Mouse (Mus musculus) T-helper 2 cell (primary cell): ENCODE data around the gene Vtcn1.

ENCODE experiments used
- in situ Hi-C: fragments of 300-600 bp; cut with MboI, MseI; formaldehyde crosslinking; loops from one replicate; pipeline ENCODE4 v1.15.1; 2025; ENCODE audit warnings: high pct_unique_total_duplicates

The Vtcn1 gene

DNA sequence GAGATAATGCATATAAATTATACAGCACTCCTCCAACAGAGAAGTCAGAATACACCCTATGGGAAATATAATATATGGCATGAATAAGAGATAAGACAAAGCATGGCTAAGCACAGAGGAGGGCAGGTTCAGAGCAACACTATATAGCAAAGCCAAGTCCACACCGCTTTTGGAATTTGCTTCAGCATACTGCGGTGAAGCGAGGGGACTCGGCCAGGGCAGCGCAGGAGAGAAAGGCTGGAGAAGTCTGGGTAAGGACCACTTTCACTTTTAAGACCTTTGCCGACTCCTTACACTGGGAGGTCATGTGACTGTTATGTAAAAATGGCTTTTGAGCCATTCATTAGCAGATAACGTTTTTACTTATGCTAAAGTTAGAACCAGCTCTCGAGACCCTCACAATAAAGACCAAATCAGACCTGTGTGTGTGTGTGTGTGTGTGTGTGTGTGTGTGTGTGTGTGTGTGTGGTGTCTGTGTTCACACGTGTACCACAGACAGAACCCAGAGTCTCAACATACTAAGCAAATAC, 95.4 kb downstream of the Vtcn1 start:
- in situ Hi-C loops: no loop called here

DNA sequence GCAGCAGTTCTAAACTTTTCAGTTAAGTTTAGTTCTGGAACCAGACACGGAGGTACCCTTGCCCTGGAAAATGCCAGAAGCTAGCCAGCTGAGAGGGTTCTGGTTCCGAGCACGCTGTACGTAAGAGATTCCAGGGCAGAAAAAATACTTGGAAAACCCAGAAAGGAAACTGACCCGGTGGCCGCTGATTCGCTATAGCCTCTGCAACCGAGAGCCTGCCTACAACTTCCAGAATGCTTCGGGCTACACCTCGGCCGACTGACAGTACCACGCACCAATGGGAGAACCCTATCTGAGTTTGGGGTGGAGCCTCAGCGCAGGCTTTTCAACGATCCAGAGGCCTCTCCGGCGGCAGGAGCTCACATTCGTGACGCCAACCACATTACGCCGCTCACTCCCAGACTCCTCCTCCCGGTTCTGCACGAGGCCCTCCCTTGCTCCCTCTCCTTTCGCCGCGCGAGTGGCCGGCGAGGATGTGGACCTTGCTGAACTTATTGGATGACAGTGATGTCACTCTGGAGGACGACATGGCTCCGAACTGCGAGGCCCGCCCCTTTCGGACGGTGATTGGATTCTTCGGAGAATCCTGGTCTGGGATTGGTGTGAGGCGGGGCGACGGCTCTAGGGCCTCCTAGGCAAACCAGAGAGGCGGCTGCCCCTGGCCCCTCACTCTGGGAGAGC, 96.7 kb downstream of the Vtcn1 start, which contains the start of gene Trim45:
Gene Trim45 (plus strand): TSS at position 378 of the 681 bp plus-strand sequence.
- in situ Hi-C loops: no loop called here

DNA sequence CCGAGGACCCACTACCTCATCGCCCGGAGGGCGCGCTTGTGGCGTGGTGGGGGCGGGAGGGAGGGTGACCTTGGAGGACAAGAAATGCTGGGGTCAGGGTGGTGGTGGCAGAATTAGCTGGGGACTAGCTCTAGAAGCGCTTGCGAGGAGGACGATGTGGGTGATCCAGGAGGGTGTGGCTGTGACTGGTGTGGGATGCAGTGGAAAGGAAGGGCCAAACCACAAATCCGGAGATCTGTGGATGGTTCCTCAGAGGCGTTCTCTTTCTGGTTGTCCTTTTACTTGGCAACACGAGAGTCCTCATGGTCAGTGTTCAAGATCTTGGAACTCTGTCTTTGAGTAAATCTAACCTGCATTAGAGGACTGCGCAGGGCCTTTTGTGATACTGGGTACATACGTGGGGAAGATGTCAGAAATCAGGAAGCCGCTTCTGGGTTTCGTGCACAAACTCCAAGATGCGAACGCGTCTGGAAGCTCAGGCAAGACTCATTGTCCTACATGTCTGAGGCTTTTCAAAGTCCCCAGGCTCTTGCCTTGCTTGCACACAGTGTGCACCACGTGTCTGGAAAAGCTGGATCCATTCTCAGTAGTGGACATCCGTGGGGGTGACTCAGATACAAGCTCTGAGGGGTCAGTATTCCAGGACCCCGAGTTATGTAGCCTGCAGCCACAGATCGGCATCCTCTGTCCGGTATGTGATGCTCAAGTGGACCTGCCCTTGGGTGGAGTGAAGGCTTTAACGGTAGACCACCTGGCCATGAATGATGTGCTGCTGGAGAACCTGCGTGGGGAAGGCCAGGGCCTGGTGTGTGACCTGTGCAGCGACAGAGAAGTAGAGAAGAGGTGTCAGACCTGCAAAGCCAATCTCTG, 97.5 kb downstream of the Vtcn1 start:
- in situ Hi-C loops: no loop called here

DNA sequence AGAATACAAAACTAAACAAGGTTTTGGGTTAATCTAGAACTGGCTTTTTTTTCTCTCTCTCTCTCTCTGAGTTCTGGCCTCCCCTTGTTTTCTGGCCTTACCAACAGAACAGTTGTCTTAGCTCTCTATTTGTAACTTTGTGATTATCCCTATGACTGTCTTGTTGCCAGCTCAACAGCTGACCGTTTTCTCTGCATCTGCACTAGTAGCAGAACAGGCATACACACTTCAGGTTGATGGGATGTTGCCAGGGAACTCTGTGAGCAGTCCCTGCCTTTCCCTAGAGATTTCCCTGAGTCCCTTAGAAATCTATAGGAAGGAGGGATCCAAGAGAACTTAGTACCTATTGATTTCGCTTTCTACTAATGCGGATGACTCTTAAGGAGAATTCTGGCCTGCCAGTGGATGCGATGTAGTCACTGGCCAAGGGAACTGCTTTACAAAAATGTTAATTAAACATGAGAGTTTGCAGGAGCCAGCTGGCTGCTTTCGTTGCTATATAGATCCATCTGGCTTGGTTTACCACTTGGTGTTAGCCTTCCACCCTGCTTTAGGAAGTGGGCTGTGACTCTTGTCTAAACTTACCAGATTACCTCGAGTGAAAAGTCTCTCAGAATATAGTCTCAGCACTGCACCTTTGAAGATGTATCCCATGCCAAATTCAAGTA, 98.9 kb downstream of the Vtcn1 start:
- in situ Hi-C loops: no loop called here

DNA sequence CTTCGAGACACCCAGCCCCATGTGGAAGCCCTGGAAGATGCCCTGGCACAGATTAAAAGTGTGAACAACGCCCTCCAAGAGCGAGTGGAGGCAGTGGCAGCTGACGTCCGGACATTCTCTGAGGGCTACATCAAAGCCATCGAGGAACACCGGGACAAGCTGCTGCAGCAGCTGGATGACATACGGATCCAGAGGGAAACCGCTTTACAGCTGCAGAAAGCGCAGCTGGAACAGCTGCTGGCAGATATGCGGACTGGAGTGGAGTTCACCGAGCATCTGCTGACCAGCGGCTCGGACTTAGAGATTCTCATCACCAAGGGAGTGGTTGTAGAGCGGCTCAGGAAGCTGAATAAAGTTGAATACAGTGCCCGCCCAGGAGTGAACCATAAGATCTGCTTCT, 99.9 kb downstream of the Vtcn1 start:
- in situ Hi-C loops: no loop called here

DNA sequence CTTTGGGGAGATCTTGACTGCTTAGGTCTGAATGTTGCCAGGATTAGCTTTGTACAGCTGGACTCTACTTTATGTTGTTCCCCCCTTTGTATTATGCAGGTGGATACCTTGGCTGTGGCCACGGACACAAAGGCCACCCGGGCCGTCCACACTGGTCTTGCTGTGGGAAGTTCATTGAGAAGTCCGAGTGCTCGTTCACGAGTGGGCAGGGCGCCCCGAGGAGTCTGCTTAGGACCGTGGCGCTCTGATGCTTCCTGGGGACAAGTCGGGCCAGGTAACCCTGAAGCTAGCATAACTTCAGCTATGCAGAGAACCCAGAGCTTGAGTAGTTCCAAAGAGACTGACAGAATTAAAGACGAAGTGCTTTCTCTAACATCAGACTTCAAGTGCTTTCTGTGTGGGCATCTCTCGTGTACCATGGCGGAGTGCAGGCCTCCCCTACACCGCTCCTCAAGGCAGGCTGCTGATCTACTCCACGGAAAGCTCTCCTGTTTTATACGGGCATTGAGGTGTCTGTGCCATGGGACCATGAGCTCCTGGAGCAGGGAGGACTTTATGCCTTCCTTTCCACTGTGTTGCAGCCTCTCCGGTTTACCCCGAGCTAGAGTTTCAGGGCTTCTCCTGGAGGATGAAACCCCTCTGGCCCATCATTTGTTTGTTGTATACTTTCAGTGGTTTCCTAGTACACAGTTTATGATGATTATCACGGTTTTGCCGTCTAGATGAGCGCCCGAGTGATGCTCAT, 106.2 kb downstream of the Vtcn1 start:
- in situ Hi-C loops: no loop called here

DNA sequence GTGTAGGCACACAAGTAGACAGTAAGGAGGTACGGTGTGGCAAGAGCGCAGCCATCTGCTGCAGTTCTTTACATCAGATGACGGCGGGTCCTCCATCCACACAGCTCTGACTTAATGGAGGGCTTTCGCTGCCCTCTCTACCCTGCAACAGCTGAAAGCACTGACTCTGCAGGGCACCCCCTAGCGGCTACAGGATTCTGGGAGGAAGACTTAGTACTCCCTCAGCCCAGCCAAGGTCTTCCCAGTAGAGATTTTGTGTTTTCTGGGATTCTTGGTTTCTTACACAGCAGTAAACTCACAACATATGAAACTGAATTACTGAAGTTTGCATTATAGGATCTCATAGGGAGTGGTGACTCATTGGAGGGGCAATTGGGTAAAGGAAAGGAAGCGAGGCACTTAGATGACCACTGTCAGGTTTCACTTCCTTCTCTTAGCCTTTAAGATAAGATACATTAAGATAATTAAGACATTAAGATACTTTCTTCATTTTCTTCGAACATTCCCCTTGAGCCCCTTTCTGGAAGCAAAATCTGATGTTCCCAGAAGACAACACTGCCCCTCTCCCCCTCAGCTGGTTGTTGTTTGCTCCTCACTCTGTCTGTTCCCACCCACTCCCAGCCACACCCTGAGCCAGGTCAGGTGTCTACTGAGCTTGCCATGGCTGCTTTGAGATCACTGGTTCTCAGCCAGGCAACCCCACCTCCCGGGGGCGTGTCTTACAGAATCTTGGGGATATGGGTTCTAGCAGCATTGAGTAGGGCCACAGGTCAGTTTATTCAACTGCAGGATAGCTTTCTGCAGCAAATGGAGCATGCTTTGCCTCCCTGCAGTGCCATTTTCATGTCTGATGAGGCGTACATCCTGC, 107.1 kb downstream of the Vtcn1 start:
- in situ Hi-C loops: no loop called here

DNA sequence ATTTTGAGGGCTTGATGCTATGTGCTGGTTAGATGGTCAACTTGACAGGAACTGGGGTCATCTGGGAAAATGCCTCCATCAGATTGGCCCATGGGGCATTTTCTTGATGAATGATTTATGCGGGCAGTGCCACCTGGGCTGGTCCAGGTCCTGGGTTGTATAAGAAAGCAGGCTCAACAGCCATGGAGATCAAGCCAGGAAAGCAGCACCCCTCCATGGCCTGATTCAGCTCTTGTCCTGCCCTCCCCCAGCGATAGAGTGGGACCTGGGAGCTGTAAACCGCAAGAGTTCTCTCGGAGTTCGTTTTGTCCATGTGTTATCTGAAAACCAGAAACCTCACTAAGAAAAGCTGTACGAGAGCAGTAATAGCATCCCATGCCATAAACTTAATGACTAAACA, 110.3 kb downstream of the Vtcn1 start:
- in situ Hi-C loops: no loop called here

DNA sequence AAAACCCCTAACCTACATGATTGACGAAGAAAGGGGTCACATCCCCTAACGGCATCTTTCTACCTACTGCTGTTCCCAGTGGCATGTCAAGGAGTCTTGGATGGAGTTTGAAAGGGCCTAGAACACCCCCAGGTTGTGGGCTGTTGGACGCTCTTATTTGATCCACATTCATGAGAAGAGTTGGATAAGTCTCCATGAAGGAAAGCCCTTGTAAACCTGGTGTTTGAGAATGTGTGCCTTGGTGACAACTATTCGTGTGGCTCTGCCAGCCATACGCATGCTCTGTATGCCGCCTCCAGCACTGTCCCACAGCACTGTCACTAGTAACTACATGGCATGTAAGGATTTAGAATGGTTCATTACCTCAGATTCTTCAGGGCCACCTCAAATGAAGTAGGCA, 110.9 kb downstream of the Vtcn1 start:
- in situ Hi-C loops: no loop called here

DNA sequence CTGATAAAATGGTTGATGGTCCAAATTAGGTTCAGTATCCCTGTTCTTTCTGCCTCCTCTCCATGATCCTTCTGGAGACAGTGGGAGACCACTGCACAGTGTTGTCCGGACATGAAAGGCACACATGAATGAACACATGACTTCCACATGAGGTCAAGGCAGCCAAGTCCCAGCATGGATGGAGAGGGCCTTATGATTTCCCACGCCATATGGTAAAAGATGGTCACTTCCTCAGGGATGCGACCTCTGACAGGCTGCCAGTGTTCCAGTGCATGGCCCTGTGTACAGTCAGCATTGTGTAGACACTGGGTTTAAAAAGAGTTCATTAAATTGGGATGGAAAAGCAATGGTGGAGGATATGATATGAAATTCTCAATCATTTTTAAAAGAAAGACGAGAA, 113.0 kb downstream of the Vtcn1 start:
- in situ Hi-C loops: no loop called here

DNA sequence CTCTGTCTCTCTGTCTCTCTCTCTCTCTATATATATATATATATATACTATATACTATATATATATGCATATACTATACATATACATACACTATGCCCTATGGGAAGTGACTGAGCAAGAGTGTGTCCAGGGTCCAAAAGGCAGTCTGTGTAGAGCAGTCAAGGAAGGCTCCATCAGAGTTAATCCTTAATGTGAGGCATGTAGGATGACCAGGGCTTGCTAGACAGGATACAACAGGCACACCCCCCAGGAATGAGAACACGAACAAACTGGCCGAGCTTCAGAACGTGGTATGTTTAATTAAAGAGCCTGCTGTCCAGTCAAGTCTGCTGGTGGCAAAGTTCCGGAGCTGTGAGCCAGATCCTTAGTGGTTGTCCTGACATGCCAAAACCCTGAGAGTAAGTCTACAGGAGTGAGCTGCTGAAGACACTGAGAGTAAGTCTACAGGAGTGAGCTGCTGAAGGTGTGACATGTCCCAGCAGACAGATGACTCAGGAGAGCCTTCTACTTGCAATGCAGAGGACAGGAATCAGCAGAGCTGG, 115.3 kb downstream of the Vtcn1 start:
- in situ Hi-C loops: no loop called here
